Mouse (Mus musculus): ENCODE measurements around the gene Meig1. TPM values are rescaled to one million over a fixed set of nuclear protein-coding genes. Genes with fewer than 3 reads are reported as not detected.

The Meig1 gene
- 1.5 and 1.7 TPM in 2 replicates for polyA plus RNA-seq (2012; rRNA removed)

- WGBS, result 60% methylated on average over 3 of the region's 3 CpGs
- no peak for TF ChIP-seq POLR2A (IDR thresholded peaks at IDR 0.05; ENCODE audit: borderline replicate concordance, extremely low read depth, low read depth, low read length)
- TF ChIP-seq CTCF (IDR thresholded peaks at IDR 0.05; ENCODE audit: insufficient read depth, low read length), result no peak
- Histone ChIP-seq H3K4me3 (replicated peaks; ENCODE audit: extremely low read depth, low read depth, low read length) (no peak within 1 kb of the TSS), H3K4me1 (ENCODE audit: control insufficient read depth, insufficient read depth, low read length) (no peaks in the 10 kb centered on the region)
- no peak for DNase-seq
Observed at GRCm38 (mm10) chr2:3422548-3422947, at the start of gene Meig1. Meig1 (minus strand) TSS chr2:3422648.

- no peaks in the 10 kb centered on the region for H3K4me1 ChIP-seq (ENCODE audit: control insufficient read depth, insufficient read depth, low read length)
- 74% methylated on average over 4 of the region's 4 CpGs for WGBS
- no peak overlapping the region for H3K4me3 ChIP-seq (replicated peaks; ENCODE audit: extremely low read depth, low read depth, low read length)
- no peak for TF ChIP-seq POLR2A (IDR thresholded peaks at IDR 0.05; ENCODE audit: borderline replicate concordance, extremely low read depth, low read depth, low read length)
- no peak for TF ChIP-seq CTCF (IDR thresholded peaks at IDR 0.05; ENCODE audit: insufficient read depth, low read length)
- DNase-seq, result no peak
Observed at GRCm38 (mm10) chr2:3456590-3456989, 34.1 kb upstream of the Meig1 start.

- Histone ChIP-seq H3K4me3 (replicated peaks; ENCODE audit: extremely low read depth, low read depth, low read length) (no peak overlapping the region), H3K4me1 (ENCODE audit: control insufficient read depth, insufficient read depth, low read length) (no peaks in the 10 kb centered on the region)
- no peak for DNase-seq
- 94% methylated on average over 3 of the region's 3 CpGs for WGBS
- TF ChIP-seq POLR2A (IDR thresholded peaks at IDR 0.05; ENCODE audit: borderline replicate concordance, extremely low read depth, low read depth, low read length) (no peak), CTCF (IDR thresholded peaks at IDR 0.05; ENCODE audit: insufficient read depth, low read length) (no peak)
Observed at GRCm38 (mm10) chr2:3453096-3453495, 30.6 kb upstream of the Meig1 start.

DNA sequence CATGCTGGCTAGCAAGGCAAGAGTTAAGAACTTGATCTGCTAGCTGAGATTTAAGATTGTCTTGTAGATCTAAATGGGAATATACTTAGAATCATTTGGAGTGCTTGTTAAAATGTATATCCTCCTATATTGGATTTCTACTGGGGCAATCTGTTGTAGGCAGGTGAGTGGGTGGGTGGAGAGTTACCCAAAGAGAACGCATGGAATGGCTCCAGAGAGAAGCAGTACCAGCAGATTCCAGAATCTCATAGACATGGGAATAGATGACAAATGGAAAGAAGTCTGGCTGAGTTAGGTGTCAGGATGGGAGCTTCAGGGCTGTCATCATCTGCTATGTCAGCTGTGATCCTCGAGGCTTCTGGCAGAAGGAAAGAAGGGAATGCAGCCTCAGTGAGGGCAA is 27.0 kb upstream of the Meig1 start:
- H3K4me1 ChIP-seq (ENCODE audit: control insufficient read depth, insufficient read depth, low read length), result no peaks in the 10 kb centered on the region
- no peak for TF ChIP-seq POLR2A (IDR thresholded peaks at IDR 0.05; ENCODE audit: borderline replicate concordance, extremely low read depth, low read depth, low read length)
- no peak for TF ChIP-seq CTCF (IDR thresholded peaks at IDR 0.05; ENCODE audit: insufficient read depth, low read length)
- DNase-seq, result no peak
- WGBS, result 60% methylated on average over 2 of the region's 2 CpGs
- H3K4me3 ChIP-seq (replicated peaks; ENCODE audit: extremely low read depth, low read depth, low read length), result no peak overlapping the region

DNA sequence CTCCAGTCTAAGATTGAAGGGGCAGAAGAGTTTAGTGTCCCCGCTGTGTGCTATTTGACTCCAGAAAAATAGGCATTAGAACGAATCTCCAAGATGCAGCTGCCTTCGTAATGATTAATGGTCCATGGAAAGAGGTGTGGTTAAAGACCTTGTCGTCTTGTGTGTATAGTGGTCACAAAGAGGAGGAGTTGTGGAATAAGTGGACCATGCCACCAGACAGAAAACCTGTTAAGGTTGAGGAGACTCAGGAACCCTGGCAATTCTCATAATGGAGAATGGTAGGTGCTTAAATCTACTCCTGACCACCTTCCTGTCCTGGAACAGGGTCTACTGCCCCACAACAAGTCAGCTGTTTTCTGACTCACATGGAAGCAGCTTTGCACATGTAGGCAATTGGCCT is 23.5 kb upstream of the Meig1 start:
- 80% methylated on average over 4 of the region's 4 CpGs for WGBS
- no peak for TF ChIP-seq POLR2A (IDR thresholded peaks at IDR 0.05; ENCODE audit: borderline replicate concordance, extremely low read depth, low read depth, low read length)
- TF ChIP-seq CTCF (IDR thresholded peaks at IDR 0.05; ENCODE audit: insufficient read depth, low read length), result no peak
- Histone ChIP-seq H3K4me1 (ENCODE audit: control insufficient read depth, insufficient read depth, low read length) (peaks cover 2% of the 10 kb centered on the region), H3K4me3 (replicated peaks; ENCODE audit: extremely low read depth, low read depth, low read length) (no peak overlapping the region)
- no peak for DNase-seq

DNA sequence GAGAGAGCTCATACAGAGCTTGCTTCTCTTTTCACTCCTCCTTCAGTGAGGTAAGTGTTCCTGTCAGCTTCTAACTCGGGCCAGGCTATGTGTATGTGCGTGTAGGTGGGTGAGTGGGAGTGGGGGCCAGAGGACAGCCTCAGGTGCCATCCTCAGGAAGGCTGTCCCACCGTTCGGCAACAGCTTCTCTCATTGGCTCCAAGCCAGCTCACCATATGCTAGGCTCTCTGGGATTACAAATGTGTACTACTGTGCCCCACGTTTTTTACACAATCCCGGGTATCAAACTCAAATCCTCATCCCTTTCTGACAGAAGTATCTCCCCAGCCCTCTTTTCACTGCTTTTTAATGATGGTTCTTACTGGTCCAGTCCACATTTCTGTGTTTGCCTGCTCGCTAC is 21.8 kb upstream of the Meig1 start:
- 58% methylated on average over 7 of the region's 7 CpGs for WGBS
- no peak overlapping the region for H3K4me3 ChIP-seq (replicated peaks; ENCODE audit: extremely low read depth, low read depth, low read length)
- no peak for TF ChIP-seq CTCF (IDR thresholded peaks at IDR 0.05; ENCODE audit: insufficient read depth, low read length)
- no peak for TF ChIP-seq POLR2A (IDR thresholded peaks at IDR 0.05; ENCODE audit: borderline replicate concordance, extremely low read depth, low read depth, low read length)
- H3K4me1 ChIP-seq (ENCODE audit: control insufficient read depth, insufficient read depth, low read length), result peaks cover 2% of the 10 kb centered on the region
- DNase-seq, result no peak

- no peaks in the 10 kb centered on the region for H3K4me1 ChIP-seq (ENCODE audit: control insufficient read depth, insufficient read depth, low read length)
- H3K4me3 ChIP-seq (replicated peaks; ENCODE audit: extremely low read depth, low read depth, low read length), result no peak overlapping the region
- TF ChIP-seq POLR2A (IDR thresholded peaks at IDR 0.05; ENCODE audit: borderline replicate concordance, extremely low read depth, low read depth, low read length), result no peak
- no peak for TF ChIP-seq CTCF (IDR thresholded peaks at IDR 0.05; ENCODE audit: insufficient read depth, low read length)
- DNase-seq, result no peak
- 75% methylated on average over 7 of the region's 7 CpGs for WGBS
Observed at GRCm38 (mm10) chr2:3437956-3438355, 15.5 kb upstream of the Meig1 start.

DNA sequence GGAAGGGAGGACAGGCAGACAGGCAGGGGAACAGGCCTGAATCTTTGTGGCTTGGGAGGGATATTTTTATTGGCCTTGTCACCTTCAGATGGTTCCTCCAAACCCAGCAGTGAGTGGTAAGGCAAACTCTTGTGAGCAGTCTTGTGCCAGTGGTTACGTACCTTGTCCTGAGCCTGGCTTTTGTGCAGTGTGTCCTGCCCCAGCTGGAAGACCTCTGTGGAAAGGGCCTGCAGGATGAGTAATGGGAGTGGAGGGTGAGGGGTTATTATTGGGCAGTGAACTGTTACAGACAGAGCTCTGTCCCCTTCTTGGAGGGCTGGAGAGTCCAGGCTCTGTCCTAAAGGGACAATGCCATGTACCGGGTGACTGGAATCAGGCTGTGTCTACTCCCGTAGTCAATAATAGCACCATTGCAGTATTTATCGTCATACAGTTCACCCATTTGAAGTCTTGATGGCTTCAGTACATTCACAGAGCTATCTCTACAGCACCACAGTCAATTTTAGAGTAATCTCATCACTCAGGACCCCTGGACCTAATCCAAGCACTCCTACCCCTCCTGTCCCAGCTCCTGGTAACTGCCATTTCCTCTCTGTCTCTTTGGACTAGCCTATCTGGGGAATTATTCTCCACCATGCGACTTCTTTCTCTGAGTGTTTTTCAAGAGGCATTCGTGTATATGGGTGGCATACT is 13.1 kb upstream of the Meig1 start:
- Histone ChIP-seq H3K4me1 (ENCODE audit: control insufficient read depth, insufficient read depth, low read length) (no peaks in the 10 kb centered on the region), H3K4me3 (replicated peaks; ENCODE audit: extremely low read depth, low read depth, low read length) (no peak overlapping the region)
- TF ChIP-seq CTCF (IDR thresholded peaks at IDR 0.05; ENCODE audit: insufficient read depth, low read length), result no peak
- no peak for TF ChIP-seq POLR2A (IDR thresholded peaks at IDR 0.05; ENCODE audit: borderline replicate concordance, extremely low read depth, low read depth, low read length)
- DNase-seq, result no peak
- 87% methylated on average over 6 of the region's 6 CpGs for WGBS

- WGBS, result 86% methylated on average over 9 of the region's 9 CpGs
- no peaks in the 10 kb centered on the region for H3K4me1 ChIP-seq (ENCODE audit: control insufficient read depth, insufficient read depth, low read length)
- no peak for DNase-seq
- no peak for TF ChIP-seq POLR2A (IDR thresholded peaks at IDR 0.05; ENCODE audit: borderline replicate concordance, extremely low read depth, low read depth, low read length)
- H3K4me3 ChIP-seq (replicated peaks; ENCODE audit: extremely low read depth, low read depth, low read length), result no peak overlapping the region
Observed at GRCm38 (mm10) chr2:3430956-3431355, 8.5 kb upstream of the Meig1 start.

- WGBS, result 4% methylated on average over 10 of the region's 10 CpGs
Observed at GRCm38 (mm10) chr2:3424579-3424910, 2.1 kb upstream of the Meig1 start.

More at GRCm38 (mm10) chr2:3424579-3424910, 2.1 kb upstream of the Meig1 start:
- no peak for DNase-seq
- H3K4me1 ChIP-seq (ENCODE audit: control insufficient read depth, insufficient read depth, low read length), result no peaks in the 10 kb centered on the region
- peak overlapping the region; percentile 74 for H3K4me3 ChIP-seq (replicated peaks; ENCODE audit: extremely low read depth, low read depth, low read length)
- TF ChIP-seq POLR2A (IDR thresholded peaks at IDR 0.05; ENCODE audit: borderline replicate concordance, extremely low read depth, low read depth, low read length) (no peak), CTCF (IDR thresholded peaks at IDR 0.05; ENCODE audit: insufficient read depth, low read length) (no peak)

Data from lung, adult 2 months (tissue).